Mouse (Mus musculus): Measurements from ENCODE around the gene Ttc7. TPM values are rescaled to one million over a fixed set of nuclear protein-coding genes. Genes with fewer than 3 reads are reported as not detected.

Ttc7 gene
- polyA plus RNA-seq, 1 experiment from 2014 or later: 4.7 TPM

DNA sequence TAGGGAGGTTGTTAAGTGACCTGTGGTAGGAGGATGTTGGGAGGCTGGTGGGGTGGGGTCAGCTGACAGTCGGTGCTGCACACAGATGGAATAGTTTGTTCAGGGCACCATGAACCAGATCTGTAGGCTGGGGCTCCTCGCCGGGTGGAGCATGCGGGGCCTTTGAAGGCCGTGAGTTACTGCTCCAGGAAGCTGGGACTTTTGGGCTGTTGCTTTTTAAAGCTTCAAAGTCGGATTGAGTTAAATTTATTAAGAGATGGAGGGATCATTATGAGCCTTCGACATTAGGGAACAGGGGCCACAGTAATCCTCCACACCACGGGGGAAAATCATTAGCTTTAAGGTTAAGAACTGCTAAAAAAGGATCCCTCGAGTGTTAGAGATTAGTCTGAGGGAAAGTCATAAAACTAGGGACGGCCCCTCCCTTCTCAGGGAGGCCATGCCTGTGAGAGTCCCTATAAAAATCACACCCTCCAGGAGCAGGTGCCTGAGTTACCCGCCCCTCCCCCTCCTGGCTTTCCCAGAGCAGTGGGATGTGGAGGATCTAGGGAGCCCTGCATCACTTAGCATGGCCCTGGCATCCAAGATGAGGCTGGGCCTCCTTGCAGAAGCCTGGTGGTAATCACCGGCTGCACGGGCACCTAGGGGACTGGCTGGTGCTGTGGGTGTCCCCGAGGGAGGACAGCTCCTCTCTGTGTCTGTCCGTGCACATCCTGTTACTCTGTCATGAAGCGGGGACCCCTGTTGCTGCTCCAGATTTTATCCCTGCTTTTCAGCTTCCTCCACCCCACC, 69.6 kb downstream of the Ttc7 start:
- Histone ChIP-seq H3K4me3 (peak overlapping the region; percentile 45; the same call in 1 of the 2 replicates), H3K4me1 (peaks cover 74% of the 10 kb centered on the region), H3K36me3 (no peaks in the 10 kb centered on the region), H3K27me3 (ENCODE audit: insufficient read depth, poor library complexity, severe bottlenecking) (no peaks in the 10 kb centered on the region), H3K9me3 (no peaks in the 10 kb centered on the region), H3K27ac (peak overlapping the region; percentile 88)
- WGBS: 40% methylated on average over 16 of the region's 16 CpGs
- DNase-seq (ENCODE audit: low spot score): no peak

GRCm38 (mm10) chr17:87352898-87353225, 70.2 kb downstream of the Ttc7 start:
- DNase-seq (ENCODE audit: low spot score): no peak
- no peaks in the 10 kb centered on the region for H3K9me3 ChIP-seq
- H3K27ac ChIP-seq: peak overlapping the region; percentile 88
- H3K36me3 ChIP-seq: no peaks in the 10 kb centered on the region
- H3K4me1 ChIP-seq: peaks cover 78% of the 10 kb centered on the region
- H3K4me3 ChIP-seq: no peak overlapping the region
- WGBS: 31% methylated on average over 1 of the region's 1 CpGs
- H3K27me3 ChIP-seq (ENCODE audit: insufficient read depth, poor library complexity, severe bottlenecking): no peaks in the 10 kb centered on the region

- Histone ChIP-seq H3K4me1 (peaks cover 73% of the 10 kb centered on the region), H3K36me3 (no peaks in the 10 kb centered on the region), H3K27me3 (ENCODE audit: insufficient read depth, poor library complexity, severe bottlenecking) (no peaks in the 10 kb centered on the region), H3K9me3 (no peaks in the 10 kb centered on the region), H3K27ac (no peak overlapping the region; the same call in 1 of the 2 replicates), H3K4me3 (no peak overlapping the region)
- WGBS: 89% methylated on average over 8 of the region's 8 CpGs
- no peak for DNase-seq (ENCODE audit: low spot score)
These were observed 71.1 kb downstream of the Ttc7 start for GRCm38 (mm10) chr17:87353745-87354320.

DNA sequence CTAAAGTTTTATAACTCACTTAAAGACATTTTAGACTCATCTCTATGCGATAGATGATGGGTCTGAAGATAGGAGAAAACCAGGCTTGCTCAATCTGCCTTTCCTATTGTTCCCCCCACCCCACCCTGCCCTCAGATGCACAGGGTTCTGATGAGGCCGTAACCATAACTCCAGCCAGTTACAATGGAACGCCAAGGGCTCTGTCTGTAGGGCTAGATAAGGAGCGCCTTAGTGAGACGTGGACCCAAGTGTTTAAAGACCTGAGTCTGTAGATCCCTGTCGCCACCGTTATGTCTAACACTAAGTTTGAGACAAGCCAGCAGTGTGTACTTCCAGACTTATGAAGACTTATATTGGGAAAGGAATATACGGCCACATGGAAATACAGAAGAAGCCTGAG, 72.8 kb downstream of the Ttc7 start:
- Histone ChIP-seq H3K4me1 (peaks cover 64% of the 10 kb centered on the region), H3K36me3 (no peaks in the 10 kb centered on the region), H3K4me3 (no peak overlapping the region), H3K9me3 (no peaks in the 10 kb centered on the region), H3K27me3 (ENCODE audit: insufficient read depth, poor library complexity, severe bottlenecking) (0 out of 2 replicates have a peak, but pooled peaks cover 5% of the 10 kb centered on the region), H3K27ac (0 out of 2 replicates have a peak overlapping the region, but pooled peaks have one; percentile 36)
- DNase-seq (ENCODE audit: low spot score): no peak
- WGBS: 36% methylated on average over 8 of the region's 8 CpGs

DNA sequence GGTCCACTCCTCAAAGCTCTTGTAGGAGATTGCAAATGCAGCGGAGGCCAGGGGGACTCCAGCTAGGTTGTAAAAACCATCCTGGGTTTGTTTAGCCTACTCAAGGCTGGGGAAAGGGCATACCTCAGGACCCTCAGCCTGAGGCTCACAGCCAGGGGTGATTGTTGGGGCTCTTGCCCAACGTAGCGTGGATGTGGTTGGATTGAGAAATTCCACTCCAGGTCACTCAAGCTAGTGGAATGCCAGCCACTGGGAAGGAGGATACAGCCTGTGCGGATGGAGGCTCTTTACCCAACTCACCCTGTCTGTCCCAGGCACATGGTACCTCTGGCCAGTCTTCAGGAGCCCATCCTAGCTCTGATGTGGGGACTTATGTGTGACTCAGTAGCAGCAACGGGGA, 73.6 kb downstream of the Ttc7 start:
- Histone ChIP-seq H3K36me3 (no peaks in the 10 kb centered on the region), H3K27ac (no peak overlapping the region), H3K4me1 (peaks cover 56% of the 10 kb centered on the region), H3K27me3 (ENCODE audit: insufficient read depth, poor library complexity, severe bottlenecking) (0 out of 2 replicates have a peak, but pooled peaks cover 5% of the 10 kb centered on the region), H3K4me3 (no peak overlapping the region), H3K9me3 (no peaks in the 10 kb centered on the region)
- 90% methylated on average over 5 of the region's 5 CpGs for WGBS
- no peak for DNase-seq (ENCODE audit: low spot score)

- 82% methylated on average over 9 of the region's 9 CpGs for WGBS
- H3K36me3 ChIP-seq: no peaks in the 10 kb centered on the region
- H3K4me1 ChIP-seq: peaks cover 43% of the 10 kb centered on the region
- H3K27ac ChIP-seq: no peak overlapping the region
- 0 out of 2 replicates have a peak, but pooled peaks cover 5% of the 10 kb centered on the region for H3K27me3 ChIP-seq (ENCODE audit: insufficient read depth, poor library complexity, severe bottlenecking)
- H3K4me3 ChIP-seq: no peak overlapping the region
- DNase-seq (ENCODE audit: low spot score): no peak
- no peaks in the 10 kb centered on the region for H3K9me3 ChIP-seq
These were observed 74.8 kb downstream of the Ttc7 start for GRCm38 (mm10) chr17:87357506-87357905.

DNA sequence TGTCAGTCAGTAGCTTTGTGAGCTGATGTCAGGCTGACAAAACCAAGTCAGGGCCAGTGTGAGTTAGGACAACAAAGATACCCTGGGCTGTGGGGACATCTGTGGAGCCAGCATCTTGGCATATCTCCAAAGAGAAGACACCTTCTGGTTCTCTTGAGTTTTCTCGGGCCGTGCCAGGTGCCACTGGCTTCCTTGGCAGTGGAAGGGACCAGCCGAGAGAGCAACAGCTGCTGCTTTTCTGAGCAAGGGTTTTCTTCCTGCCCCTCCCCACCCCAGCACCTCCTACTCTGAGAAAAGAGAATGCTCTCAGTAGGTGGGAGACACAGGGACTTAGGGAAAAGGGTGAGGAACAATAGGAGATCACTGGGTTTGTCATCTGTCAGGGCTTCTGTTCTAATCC, 78.4 kb downstream of the Ttc7 start:
- H3K36me3 ChIP-seq: no peaks in the 10 kb centered on the region
- peaks cover 31% of the 10 kb centered on the region for H3K4me1 ChIP-seq
- WGBS: 59% methylated on average over 3 of the region's 3 CpGs
- H3K27ac ChIP-seq: no peak overlapping the region
- H3K9me3 ChIP-seq: no peaks in the 10 kb centered on the region
- 0 out of 2 replicates have a peak, but pooled peaks cover 5% of the 10 kb centered on the region for H3K27me3 ChIP-seq (ENCODE audit: insufficient read depth, poor library complexity, severe bottlenecking)
- DNase-seq (ENCODE audit: low spot score): no peak
- no peak overlapping the region for H3K4me3 ChIP-seq

DNA sequence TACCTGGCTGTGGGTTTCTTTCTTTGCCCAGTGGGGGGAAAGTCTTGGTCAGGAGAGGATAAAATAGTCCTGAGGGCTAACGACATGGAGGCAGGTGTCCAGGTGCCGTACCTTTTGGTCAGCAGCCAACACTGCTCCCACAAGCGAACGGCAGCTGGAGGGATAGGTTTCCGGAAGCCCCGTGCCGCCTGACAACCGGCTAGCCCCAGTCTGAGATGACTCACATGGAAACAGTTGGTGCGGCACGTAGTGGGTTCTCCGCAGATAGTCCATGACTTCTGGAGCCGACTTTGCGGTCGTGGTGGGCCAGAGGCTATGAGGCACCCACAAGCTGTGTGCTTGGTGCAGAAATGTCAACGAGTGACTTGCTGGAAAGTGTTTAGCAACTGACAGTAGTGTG, 81.4 kb downstream of the Ttc7 start:
- Histone ChIP-seq H3K4me3 (no peak overlapping the region), H3K36me3 (no peaks in the 10 kb centered on the region), H3K27me3 (ENCODE audit: insufficient read depth, poor library complexity, severe bottlenecking) (0 out of 2 replicates have a peak, but pooled peaks cover 5% of the 10 kb centered on the region), H3K4me1 (peaks cover 50% of the 10 kb centered on the region), H3K27ac (no peak overlapping the region), H3K9me3 (no peaks in the 10 kb centered on the region)
- 84% methylated on average over 15 of the region's 15 CpGs for WGBS
- DNase-seq (ENCODE audit: low spot score): no peak

- 43% methylated on average over 8 of the region's 8 CpGs for WGBS
- no peaks in the 10 kb centered on the region for H3K36me3 ChIP-seq
- H3K9me3 ChIP-seq: no peaks in the 10 kb centered on the region
- no peak overlapping the region for H3K4me3 ChIP-seq
- H3K27ac ChIP-seq: peak overlapping the region; percentile 76
- no peak for DNase-seq (ENCODE audit: low spot score)
- H3K27me3 ChIP-seq (ENCODE audit: insufficient read depth, poor library complexity, severe bottlenecking): 0 out of 2 replicates have a peak, but pooled peaks cover 1% of the 10 kb centered on the region
- H3K4me1 ChIP-seq: peaks cover 59% of the 10 kb centered on the region
These were observed 82.6 kb downstream of the Ttc7 start for GRCm38 (mm10) chr17:87365268-87365667.

GRCm38 (mm10) chr17:87366520-87366919, 83.8 kb downstream of the Ttc7 start:
- Histone ChIP-seq H3K9me3 (no peaks in the 10 kb centered on the region), H3K27me3 (ENCODE audit: insufficient read depth, poor library complexity, severe bottlenecking) (no peaks in the 10 kb centered on the region), H3K36me3 (no peaks in the 10 kb centered on the region), H3K4me3 (no peak overlapping the region), H3K4me1 (peaks cover 61% of the 10 kb centered on the region), H3K27ac (peak overlapping the region; percentile 76)
- no peak for DNase-seq (ENCODE audit: low spot score)
- WGBS: 16% methylated on average over 2 of the region's 2 CpGs

DNA sequence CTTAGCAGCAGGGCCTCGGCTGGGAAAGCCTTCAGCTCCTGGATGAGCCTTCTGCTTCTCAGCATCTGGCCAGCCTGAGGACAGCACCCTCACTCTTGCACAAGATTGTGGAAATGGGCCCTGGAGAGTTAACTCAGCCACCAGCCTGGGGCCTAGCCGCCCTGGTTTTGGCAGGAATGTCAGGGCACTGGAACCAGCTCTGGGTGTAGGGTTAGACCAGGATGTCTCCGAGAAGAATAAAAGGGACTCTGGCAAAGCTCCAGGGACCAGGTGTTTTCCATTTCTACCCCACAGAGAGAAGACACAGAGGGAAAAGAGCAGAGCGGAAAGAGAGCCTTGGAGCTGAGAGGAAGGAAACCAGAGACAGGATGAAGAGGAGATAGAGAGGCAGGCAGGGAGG, 84.5 kb downstream of the Ttc7 start:
- H3K36me3 ChIP-seq: no peaks in the 10 kb centered on the region
- peaks cover 61% of the 10 kb centered on the region for H3K4me1 ChIP-seq
- no peak overlapping the region for H3K4me3 ChIP-seq
- 28% methylated on average over 4 of the region's 4 CpGs for WGBS
- peak overlapping the region; percentile 76 for H3K27ac ChIP-seq
- no peaks in the 10 kb centered on the region for H3K27me3 ChIP-seq (ENCODE audit: insufficient read depth, poor library complexity, severe bottlenecking)
- DNase-seq (ENCODE audit: low spot score): no peak
- H3K9me3 ChIP-seq: no peaks in the 10 kb centered on the region

- H3K36me3 ChIP-seq: no peaks in the 10 kb centered on the region
- H3K4me1 ChIP-seq: peaks cover 61% of the 10 kb centered on the region
- no peaks in the 10 kb centered on the region for H3K9me3 ChIP-seq
- DNase-seq (ENCODE audit: low spot score): no peak
- H3K27ac ChIP-seq: peak overlapping the region; percentile 76
- H3K27me3 ChIP-seq (ENCODE audit: insufficient read depth, poor library complexity, severe bottlenecking): no peaks in the 10 kb centered on the region
- 59% methylated on average over 3 of the region's 3 CpGs for WGBS
- no peak overlapping the region for H3K4me3 ChIP-seq
These were observed 85.0 kb downstream of the Ttc7 start for GRCm38 (mm10) chr17:87367640-87368039.

DNA sequence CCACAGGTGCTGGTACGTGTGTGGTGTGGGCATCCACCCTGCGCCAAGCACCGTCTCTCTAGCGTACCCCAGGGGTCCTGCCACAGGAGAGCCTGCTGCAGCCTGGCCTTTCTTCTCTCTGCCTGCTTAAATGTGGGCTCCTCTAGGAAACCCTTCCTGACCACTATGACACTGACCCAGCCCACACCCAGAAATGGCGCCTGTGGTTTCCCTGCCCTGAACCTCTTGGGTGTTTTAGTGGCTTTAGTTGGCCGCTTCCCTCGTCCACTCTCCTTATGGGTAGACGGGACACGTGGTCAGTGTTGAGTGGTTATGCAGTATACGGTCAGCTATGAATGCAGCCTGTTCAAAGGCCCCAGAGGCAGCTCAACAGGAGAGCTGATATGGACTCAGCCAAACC, 85.8 kb downstream of the Ttc7 start:
- DNase-seq (ENCODE audit: low spot score): no peak
- Histone ChIP-seq H3K4me3 (no peak overlapping the region), H3K4me1 (peaks cover 61% of the 10 kb centered on the region), H3K27ac (peak overlapping the region; percentile 76), H3K9me3 (no peaks in the 10 kb centered on the region), H3K36me3 (no peaks in the 10 kb centered on the region), H3K27me3 (ENCODE audit: insufficient read depth, poor library complexity, severe bottlenecking) (no peaks in the 10 kb centered on the region)
- 85% methylated on average over 10 of the region's 10 CpGs for WGBS

Data from heart, embryonic 10.5 days (tissue).